Mouse (Mus musculus) forebrain, embryonic 13.5 days (tissue): ENCODE results near the gene Vinac1. TPM values are rescaled to one million over a fixed set of nuclear protein-coding genes. Genes with fewer than 3 reads are reported as not detected.

ENCODE experiments used
- ATAC-seq: fragments of 200-750 bp; cut with Nextera tagmentation; 2 replicates; pipeline ENCODE4 v1.8.0; 2017
- H3K27ac ChIP-seq: fragments of 300-500 bp; sonication (generic); 2 replicates; pipeline ENCODE4 v1.5.1; 2015; ENCODE audit warnings: inconsistent platforms, mild to moderate bottlenecking, moderate library complexity
- H3K27me3 ChIP-seq: fragments of 300-500 bp; sonication (generic); 2 replicates; pipeline ENCODE4 v1.6.1; 2015; ENCODE audit warnings: mild to moderate bottlenecking, inconsistent platforms
- H3K36me3 ChIP-seq: fragments of 300-500 bp; sonication (generic); 2 replicates; pipeline ENCODE4 v1.6.1; 2015; ENCODE audit warnings: mild to moderate bottlenecking, inconsistent platforms; ENCODE audit not compliant: poor library complexity, severe bottlenecking
- H3K4me1 ChIP-seq: fragments of 300-500 bp; sonication (generic); 2 replicates; pipeline ENCODE4 v1.6.1; 2015; ENCODE audit warnings: inconsistent platforms
- H3K4me2 ChIP-seq: fragments of 300-500 bp; sonication (generic); 2 replicates; pipeline ENCODE4 v1.6.1; 2015; ENCODE audit warnings: inconsistent platforms, mild to moderate bottlenecking, moderate library complexity
- H3K4me3 ChIP-seq: fragments of 300-500 bp; sonication (generic); 2 replicates; pipeline ENCODE4 v1.5.1; 2015; ENCODE audit warnings: mild to moderate bottlenecking, inconsistent platforms
- H3K9ac ChIP-seq: fragments of 300-500 bp; sonication (generic); 2 replicates; pipeline ENCODE4 v1.6.1; 2015; ENCODE audit warnings: mild to moderate bottlenecking, inconsistent platforms
- H3K9me3 ChIP-seq: fragments of 300-500 bp; sonication (generic); replicated peaks from 2 replicates; pipeline ENCODE4 v1.6.1; 2016; ENCODE audit warnings: inconsistent platforms
- WGBS: fragments of 180-500 bp; shearing (Covaris S2); methylation state at CpG from one replicate; pipeline ENCODE4 v1.1.7; 2015; 5-methylcytosine and 5-hydroxymethylcytosine counted together
- polyA plus RNA-seq: library from polyadenylated mRNA; unstranded; fragments of >200 nt; fragmentation: Nextera tagmentation; extraction: Ambion mirVana; gene quantifications from 2 replicates; pipeline ENCODE4 v1.2.1, GENCODE M21; 2015

Vinac1 gene
- 0.15 and 0.29 TPM in 2 replicates for polyA plus RNA-seq

DNA sequence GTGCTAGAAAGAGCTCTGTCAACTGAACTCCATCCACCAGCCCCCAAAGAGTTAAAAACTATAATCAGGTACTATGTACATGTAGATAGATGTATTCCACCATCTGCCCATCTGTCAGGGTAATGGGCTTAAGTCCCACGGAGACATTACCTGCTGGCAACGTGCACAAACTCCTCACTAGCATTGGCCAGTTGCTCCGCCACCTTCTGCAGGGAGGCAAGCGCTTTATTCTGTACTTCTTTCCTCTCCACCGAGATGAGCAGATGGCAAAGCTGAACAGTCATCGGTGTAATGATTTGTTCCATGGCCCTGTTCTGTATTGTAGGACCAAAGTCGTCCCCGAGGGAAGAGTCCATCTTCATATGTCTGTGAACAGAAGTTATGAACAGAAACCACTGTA is at the start of gene Vinac1:
Gene Vinac1, minus strand, starts transcription at position 362 of the 400 bp plus-strand sequence.
- Histone ChIP-seq H3K27me3 (no peaks in the 10 kb centered on the region), H3K4me3 (no peak within 1 kb of the TSS), H3K4me1 (no peaks in the 10 kb centered on the region), H3K27ac (no peak within 1 kb of the TSS), H3K36me3 (no peaks in the 10 kb centered on the region), H3K4me2 (no peak within 1 kb of the TSS), H3K9ac (no peak within 1 kb of the TSS), H3K9me3 (no peaks in the 10 kb centered on the region)
- no peak for ATAC-seq
- WGBS: 82% methylated on average over 8 of the region's 8 CpGs

DNA sequence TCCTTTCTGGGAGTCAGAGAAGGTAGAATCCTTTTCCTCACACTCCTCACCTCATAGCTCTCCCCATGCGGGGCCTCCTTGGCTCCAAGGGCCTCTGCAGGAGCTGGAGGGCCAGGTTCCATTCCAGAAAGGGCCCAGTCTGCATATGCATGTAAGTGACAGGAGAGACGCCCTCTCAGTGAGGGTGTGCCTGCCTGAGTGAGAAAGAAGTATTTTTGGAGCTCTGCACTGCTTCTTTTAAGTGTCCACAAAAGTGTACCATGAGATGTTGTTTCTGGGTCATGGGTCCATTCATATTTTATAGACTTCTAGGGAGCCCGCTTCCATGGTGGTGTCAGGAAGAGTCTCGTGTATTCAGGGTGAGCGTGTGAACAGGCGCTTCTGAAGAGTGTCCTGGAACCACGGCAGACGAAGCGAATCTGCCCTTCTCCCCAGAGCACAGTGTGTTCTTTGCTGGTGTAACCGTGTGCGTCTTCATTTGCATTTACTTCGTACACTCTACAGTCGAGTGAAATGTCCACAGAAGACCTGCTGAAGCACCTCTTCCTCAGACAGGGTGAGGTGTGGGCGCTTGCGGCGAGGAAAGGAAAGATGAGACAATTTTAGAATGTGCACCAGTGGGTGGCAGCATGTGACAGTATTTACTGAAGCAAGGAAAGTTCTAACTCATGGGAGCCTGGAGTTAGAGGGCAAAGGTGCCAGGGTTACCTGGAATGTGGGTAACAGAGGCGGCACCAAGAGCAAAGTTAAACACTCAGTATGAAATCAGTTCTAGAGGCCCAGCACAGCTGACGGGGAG is 46.2 kb upstream of the Vinac1 start:
- no peaks in the 10 kb centered on the region for H3K9me3 ChIP-seq
- 90% methylated on average over 18 of the region's 18 CpGs for WGBS
- no peaks in the 10 kb centered on the region for H3K4me1 ChIP-seq
- no peak overlapping the region for H3K4me2 ChIP-seq
- no peak overlapping the region for H3K4me3 ChIP-seq
- H3K9ac ChIP-seq: no peak overlapping the region
- H3K36me3 ChIP-seq: peaks cover 64% of the 10 kb centered on the region
- H3K27me3 ChIP-seq: no peaks in the 10 kb centered on the region
- H3K27ac ChIP-seq: no peak overlapping the region
- ATAC-seq: no peak

- H3K9me3 ChIP-seq: no peaks in the 10 kb centered on the region
- no peaks in the 10 kb centered on the region for H3K27me3 ChIP-seq
- peaks cover 74% of the 10 kb centered on the region for H3K36me3 ChIP-seq
- H3K9ac ChIP-seq: peak overlapping the region; percentile 16; the same call in 1 of the 2 replicates
- 96% methylated on average over 12 of the region's 12 CpGs for WGBS
- no peak for ATAC-seq
- no peak overlapping the region for H3K4me3 ChIP-seq
- no peak overlapping the region for H3K4me2 ChIP-seq
- H3K4me1 ChIP-seq: no peaks in the 10 kb centered on the region
- no peak overlapping the region for H3K27ac ChIP-seq
These were observed 44.8 kb upstream of the Vinac1 start for GRCm38 (mm10) chr2:129092810-129093209.

DNA sequence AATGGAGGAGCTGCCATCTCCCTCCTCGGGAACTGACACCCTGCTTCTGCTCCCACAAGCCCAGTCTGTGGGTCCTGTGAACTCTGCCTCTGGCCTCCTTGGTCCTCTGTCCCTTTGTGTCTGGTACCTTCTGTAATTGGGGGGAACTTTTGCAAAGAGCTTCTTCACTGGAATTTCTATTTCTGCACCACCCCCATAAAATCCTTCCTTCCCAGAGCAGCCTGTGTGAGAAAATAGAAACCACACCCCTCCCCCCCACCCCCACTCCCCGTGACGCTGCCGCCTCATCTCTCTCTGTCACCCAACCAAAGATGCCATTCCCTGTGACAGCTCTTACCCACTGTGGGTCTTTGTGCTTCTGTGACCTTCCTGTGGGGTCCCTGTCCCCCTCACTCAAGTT is 42.4 kb upstream of the Vinac1 start:
- Histone ChIP-seq H3K9ac (no peak overlapping the region; the same call in 1 of the 2 replicates), H3K4me1 (no peaks in the 10 kb centered on the region), H3K4me2 (no peak overlapping the region), H3K9me3 (no peaks in the 10 kb centered on the region), H3K27ac (no peak overlapping the region), H3K36me3 (peaks cover 82% of the 10 kb centered on the region), H3K4me3 (no peak overlapping the region), H3K27me3 (no peaks in the 10 kb centered on the region)
- WGBS: 93% methylated on average over 4 of the region's 4 CpGs
- no peak for ATAC-seq

- no peak for ATAC-seq
- H3K9ac ChIP-seq: no peak overlapping the region
- peaks cover 67% of the 10 kb centered on the region for H3K36me3 ChIP-seq
- H3K4me2 ChIP-seq: no peak overlapping the region
- WGBS: 92% methylated on average over 1 of the region's 1 CpGs
- H3K4me1 ChIP-seq: no peaks in the 10 kb centered on the region
- no peaks in the 10 kb centered on the region for H3K27me3 ChIP-seq
- no peak overlapping the region for H3K27ac ChIP-seq
- H3K4me3 ChIP-seq: no peak overlapping the region
- no peaks in the 10 kb centered on the region for H3K9me3 ChIP-seq
These were observed 39.5 kb upstream of the Vinac1 start for GRCm38 (mm10) chr2:129087520-129087919.

DNA sequence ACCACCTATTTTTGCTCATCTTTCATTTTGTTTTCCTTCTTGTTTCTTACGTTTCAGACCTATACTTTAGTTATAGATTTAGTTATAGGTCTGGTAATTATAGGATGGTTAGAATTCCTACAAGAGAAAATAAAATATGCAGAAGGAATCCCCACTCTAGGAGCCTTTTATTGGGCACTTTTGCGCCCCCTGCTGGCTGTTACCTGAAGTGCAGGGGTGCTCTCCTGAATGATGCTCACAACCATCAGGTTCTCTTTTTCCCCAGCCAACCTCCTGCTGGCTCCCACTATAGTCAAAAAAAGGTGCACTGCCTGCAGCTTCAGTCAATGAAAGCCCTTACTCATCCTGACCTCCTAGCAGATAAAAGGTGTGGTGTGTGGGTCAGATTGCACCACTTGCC is 37.0 kb upstream of the Vinac1 start:
- no peaks in the 10 kb centered on the region for H3K4me1 ChIP-seq
- H3K27ac ChIP-seq: no peak overlapping the region
- no peak overlapping the region for H3K4me2 ChIP-seq
- ATAC-seq: no peak
- no peaks in the 10 kb centered on the region for H3K27me3 ChIP-seq
- H3K4me3 ChIP-seq: no peak overlapping the region
- H3K36me3 ChIP-seq: peaks cover 65% of the 10 kb centered on the region
- no peak overlapping the region for H3K9ac ChIP-seq
- H3K9me3 ChIP-seq: no peaks in the 10 kb centered on the region
- WGBS: 60% methylated on average over 2 of the region's 2 CpGs

GRCm38 (mm10) chr2:129083514-129083913 is 35.5 kb upstream of the Vinac1 start:
- Histone ChIP-seq H3K9ac (no peak overlapping the region), H3K9me3 (no peaks in the 10 kb centered on the region), H3K27ac (no peak overlapping the region), H3K4me3 (no peak overlapping the region), H3K4me2 (no peak overlapping the region), H3K36me3 (peaks cover 65% of the 10 kb centered on the region), H3K27me3 (no peaks in the 10 kb centered on the region), H3K4me1 (no peaks in the 10 kb centered on the region)
- ATAC-seq: no peak
- WGBS: 93% methylated on average over 5 of the region's 5 CpGs

- Histone ChIP-seq H3K4me2 (no peak overlapping the region), H3K9me3 (no peaks in the 10 kb centered on the region), H3K4me1 (no peaks in the 10 kb centered on the region), H3K27me3 (no peaks in the 10 kb centered on the region), H3K36me3 (peaks cover 81% of the 10 kb centered on the region), H3K4me3 (no peak overlapping the region), H3K9ac (no peak overlapping the region), H3K27ac (no peak overlapping the region)
- ATAC-seq: no peak
- 70% methylated on average over 13 of the region's 13 CpGs for WGBS
These were observed 33.1 kb upstream of the Vinac1 start for GRCm38 (mm10) chr2:129081097-129081496.

DNA sequence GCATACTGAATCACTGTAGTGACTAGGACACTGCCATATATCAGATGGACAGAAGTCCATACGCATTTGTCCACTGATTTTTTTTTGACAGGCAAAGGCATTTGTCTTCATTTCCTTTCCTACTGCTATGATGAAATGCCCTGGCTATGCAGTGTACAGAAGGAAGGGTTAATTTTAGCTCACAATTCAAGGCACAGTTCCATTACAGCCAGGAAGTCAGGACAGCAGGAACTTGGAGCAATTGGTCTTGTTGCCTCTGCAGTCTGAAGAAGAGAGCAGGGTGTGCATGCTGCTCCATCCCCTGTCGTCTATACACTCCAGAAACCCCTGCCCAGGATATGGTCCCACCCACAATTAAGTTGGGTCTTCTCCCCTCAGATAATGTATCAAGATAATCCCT is 31.2 kb upstream of the Vinac1 start:
- Histone ChIP-seq H3K4me3 (no peak overlapping the region), H3K27me3 (no peaks in the 10 kb centered on the region), H3K36me3 (peaks cover 70% of the 10 kb centered on the region), H3K4me1 (no peaks in the 10 kb centered on the region), H3K27ac (no peak overlapping the region), H3K9me3 (no peaks in the 10 kb centered on the region), H3K4me2 (no peak overlapping the region), H3K9ac (no peak overlapping the region)
- 83% methylated on average over 2 of the region's 2 CpGs for WGBS
- ATAC-seq: no peak

DNA sequence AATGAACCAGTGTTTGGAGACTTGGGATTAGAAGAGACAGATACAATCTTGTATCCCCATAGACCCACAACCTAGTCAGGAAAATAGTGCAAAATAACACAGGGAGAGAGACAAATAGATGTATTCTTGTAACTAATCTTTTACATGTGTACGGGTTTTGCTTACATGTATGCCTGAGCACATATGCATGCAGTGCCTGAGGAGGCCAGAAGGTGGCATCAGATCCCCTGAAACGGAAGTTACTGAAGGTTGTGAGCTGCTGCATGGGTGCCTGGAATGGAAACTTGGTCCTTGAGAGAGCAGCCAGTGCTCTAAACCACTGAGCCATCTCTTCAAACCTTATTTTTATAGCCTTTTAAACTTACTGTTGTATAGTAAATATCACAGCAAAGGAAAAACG is 30.3 kb upstream of the Vinac1 start:
- peaks cover 65% of the 10 kb centered on the region for H3K36me3 ChIP-seq
- H3K27ac ChIP-seq: no peak overlapping the region
- ATAC-seq: no peak
- WGBS: 88% methylated on average over 3 of the region's 3 CpGs
- no peak overlapping the region for H3K9ac ChIP-seq
- no peaks in the 10 kb centered on the region for H3K9me3 ChIP-seq
- no peak overlapping the region for H3K4me3 ChIP-seq
- no peaks in the 10 kb centered on the region for H3K4me1 ChIP-seq
- H3K27me3 ChIP-seq: no peaks in the 10 kb centered on the region
- no peak overlapping the region for H3K4me2 ChIP-seq

- Histone ChIP-seq H3K27ac (no peak overlapping the region), H3K4me2 (no peak overlapping the region), H3K36me3 (peaks cover 8% of the 10 kb centered on the region; the same call in 1 of the 2 replicates), H3K4me3 (no peak overlapping the region), H3K27me3 (no peaks in the 10 kb centered on the region), H3K9me3 (no peaks in the 10 kb centered on the region), H3K9ac (no peak overlapping the region), H3K4me1 (peaks cover 29% of the 10 kb centered on the region)
- ATAC-seq: no peak
- WGBS: 85% methylated on average over 3 of the region's 3 CpGs
These were observed 22.3 kb upstream of the Vinac1 start for GRCm38 (mm10) chr2:129070296-129070695.

DNA sequence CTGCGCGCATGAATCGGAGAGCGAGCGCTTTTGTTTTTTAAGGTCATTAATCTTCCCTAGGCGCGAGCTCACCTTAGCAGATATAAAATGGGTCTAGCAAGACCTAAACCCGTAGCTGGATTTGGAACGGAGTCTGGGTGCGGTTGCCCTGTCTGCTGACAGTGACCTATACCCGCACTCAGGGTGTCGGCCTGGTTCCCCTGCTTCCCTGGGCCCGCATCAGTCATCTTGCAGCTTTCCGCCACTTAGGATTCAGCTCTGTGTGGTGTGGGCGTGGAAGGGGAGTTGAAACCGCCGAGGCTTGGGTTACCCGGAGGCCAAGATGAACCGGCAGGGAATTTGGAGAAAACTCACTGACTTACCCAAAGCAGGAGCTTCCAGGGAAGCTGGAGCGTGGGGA is 18.4 kb upstream of the Vinac1 start:
- 1% methylated on average over 20 of the region's 20 CpGs for WGBS
- peak; percentile 79 for ATAC-seq

More for the DNA sequence above, 18.4 kb upstream of the Vinac1 start:
- Histone ChIP-seq H3K9ac (peak overlapping the region; percentile 88), H3K4me3 (peak overlapping the region; percentile 90), H3K9me3 (no peaks in the 10 kb centered on the region), H3K27ac (peak overlapping the region; percentile 27), H3K36me3 (peaks cover 8% of the 10 kb centered on the region; the same call in 1 of the 2 replicates), H3K4me2 (peak overlapping the region; percentile 72), H3K27me3 (no peaks in the 10 kb centered on the region), H3K4me1 (peaks cover 35% of the 10 kb centered on the region)
